Comparison of ENCODE assay signal across 8 mouse cellular contexts in the genomic region with DNA sequence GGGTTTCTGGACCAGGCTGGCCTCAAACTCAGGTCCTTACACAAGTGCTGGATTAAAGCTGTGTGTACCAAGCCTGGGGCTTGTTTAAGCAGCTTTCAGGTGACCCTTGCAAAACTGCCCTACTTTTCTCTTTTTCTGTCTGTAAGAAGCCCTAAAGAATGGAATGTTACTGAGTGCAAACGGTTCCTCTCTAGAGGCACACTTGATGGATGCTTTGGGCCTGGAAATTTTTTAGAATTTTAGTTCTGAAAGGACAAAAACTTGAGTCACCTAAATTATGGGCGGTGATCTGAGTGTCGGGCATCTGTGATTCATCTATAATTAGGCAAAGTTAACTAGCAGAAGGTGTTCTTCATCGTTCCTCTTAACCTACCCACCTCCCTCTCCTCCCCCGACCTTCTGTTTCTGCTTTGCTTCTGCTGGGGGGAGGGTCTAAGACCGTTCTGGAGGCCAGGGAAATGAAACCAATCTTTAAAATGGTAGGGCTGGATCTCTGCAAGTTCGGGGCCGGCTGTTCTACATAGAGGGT. TPM values are rescaled to one million over a fixed set of nuclear protein-coding genes. Genes with fewer than 3 reads are reported as not detected.
DNase-seq lines count a peak whose midpoint lies in the region; ATAC-seq and TF ChIP-seq lines count a peak whose summit lies in the region.

No protein-coding gene starts in this region.

- H3K4me1 ChIP-seq in heart, embryonic 10.5 days = peaks cover 65% of the 10 kb centered on the region
- H3K4me1 ChIP-seq in bone marrow, adult 2 months (ENCODE audit: control insufficient read depth, insufficient read depth, low read length) = peaks cover 4% of the 10 kb centered on the region
- peaks cover 66% of the 10 kb centered on the region for H3K4me1 ChIP-seq in hindbrain, embryonic 10.5 days (replicated peaks)
- H3K4me1 ChIP-seq in midbrain, embryonic 11.5 days (ENCODE audit: control insufficient read depth, insufficient read depth, low read length) = peaks cover 28% of the 10 kb centered on the region

- H3K9ac ChIP-seq in midbrain, embryonic 11.5 days (ENCODE audit: low read length) = peak overlapping the region; percentile 77

- no peak for ATAC-seq in midbrain, embryonic 11.5 days (ENCODE audit: low FRiP score)

- no peak for TF ChIP-seq CTCF in bone marrow, adult 2 months (IDR thresholded peaks at IDR 0.05; ENCODE audit: control insufficient read depth, insufficient read depth, low read length)

- no peak for DNase-seq in heart, embryonic 10.5 days (ENCODE audit: low spot score)
- no peak for DNase-seq in heart, adult 8-10 months (ENCODE audit: low spot score)
- DNase-seq in 3T3-L1 (ENCODE audit: low read depth, low spot score) = peak; percentile 70
- DNase-seq in hindbrain, embryonic 10.5 days (ENCODE audit: low spot score) = no peak
- DNase-seq in midbrain, embryonic 11.5 days (ENCODE audit: low spot score, missing footprints) = peak; percentile 89
- DNase-seq in testis, postnatal 10 days (ENCODE audit: low spot score) = no peak
- no peak for DNase-seq in lung, postnatal 36 days

- 34% methylated on average over 8 of the region's 8 CpGs for WGBS in heart, embryonic 10.5 days
- WGBS in bone marrow, adult 2 months = 17% methylated on average over 8 of the region's 8 CpGs
- 42% methylated on average over 8 of the region's 8 CpGs for WGBS in hindbrain, embryonic 10.5 days
- WGBS in midbrain, embryonic 11.5 days = 43% methylated on average over 8 of the region's 8 CpGs

- no peaks in the 10 kb centered on the region for H3K9me3 ChIP-seq in heart, embryonic 10.5 days
- no peaks in the 10 kb centered on the region for H3K9me3 ChIP-seq in hindbrain, embryonic 10.5 days
- H3K9me3 ChIP-seq in midbrain, embryonic 11.5 days (ENCODE audit: control insufficient read depth, low read length) = no peaks in the 10 kb centered on the region

- peak overlapping the region; percentile 100 for H3K27ac ChIP-seq in heart, embryonic 10.5 days
- peak overlapping the region; percentile 100; the same call in 1 of the 2 replicates for H3K27ac ChIP-seq in bone marrow, adult 2 months (ENCODE audit: control insufficient read depth, insufficient read depth, low read depth, low read length, poor library complexity)
- H3K27ac ChIP-seq in hindbrain, embryonic 10.5 days = peak overlapping the region; percentile 100
- H3K27ac ChIP-seq in midbrain, embryonic 11.5 days (ENCODE audit: low read depth, low read length) = peak overlapping the region; percentile 95

- no peaks in the 10 kb centered on the region for H3K27me3 ChIP-seq in heart, embryonic 10.5 days (ENCODE audit: insufficient read depth, poor library complexity, severe bottlenecking)
- no peaks in the 10 kb centered on the region for H3K27me3 ChIP-seq in hindbrain, embryonic 10.5 days (ENCODE audit: insufficient read depth, poor library complexity, severe bottlenecking)
- no peaks in the 10 kb centered on the region for H3K27me3 ChIP-seq in midbrain, embryonic 11.5 days (ENCODE audit: control insufficient read depth, insufficient read depth, low read length)

- peak overlapping the region; percentile 86 for H3K4me3 ChIP-seq in heart, embryonic 10.5 days
- H3K4me3 ChIP-seq in bone marrow, adult 2 months (replicated peaks; ENCODE audit: control insufficient read depth, low read depth, low read length) = no peak overlapping the region
- H3K4me3 ChIP-seq in hindbrain, embryonic 10.5 days = peak overlapping the region; percentile 91
- H3K4me3 ChIP-seq in midbrain, embryonic 11.5 days (ENCODE audit: low read depth, low read length) = peak overlapping the region; percentile 24; the same call in 1 of the 2 replicates

- no peak for TF ChIP-seq POLR2A in bone marrow, adult 2 months (IDR thresholded peaks at IDR 0.05; ENCODE audit: borderline replicate concordance, control insufficient read depth, low read depth, low read length)

- peak overlapping the region; percentile 51; the same call in 1 of the 2 replicates for H3K4me2 ChIP-seq in midbrain, embryonic 11.5 days

- H3K36me3 ChIP-seq in heart, embryonic 10.5 days = peaks cover 13% of the 10 kb centered on the region
- peaks cover 15% of the 10 kb centered on the region for H3K36me3 ChIP-seq in hindbrain, embryonic 10.5 days
- no peaks in the 10 kb centered on the region for H3K36me3 ChIP-seq in midbrain, embryonic 11.5 days (ENCODE audit: control insufficient read depth, insufficient read depth, low read length)

RNA-seq across cellular contexts. Expression of gene Scyl1, which starts 33.2 kb away (rescaled TPM):
- 74.4 and 75.2 TPM in 2 replicates for polyA plus RNA-seq in heart, embryonic 10.5 days (2016; fragmentation: Nextera tagmentation; extraction: Ambion mirVana)
- 10 to 100 TPM; 63.3 to 70.6 (median 67.2) TPM for total RNA-seq in heart, adult 8-10 months (2022)
- polyA plus RNA-seq in bone marrow, adult 2 months (2011; ENCODE audit: insufficient read depth, insufficient read length, low replicate concordance, missing spikeins) = 26.8 and 38.8 TPM in 2 replicates
- 68.2 and 69.5 TPM in 2 replicates for polyA plus RNA-seq in hindbrain, embryonic 10.5 days (2016; fragmentation: Nextera tagmentation; extraction: Ambion mirVana)
- 48.2 and 58.6 TPM in 2 replicates for polyA plus RNA-seq in midbrain, embryonic 11.5 days (2014; fragmentation: Nextera tagmentation; extraction: Ambion mirVana)

Comparison
In these comparisons a context has a peak if more than half of its experiments do, and no peak if none do; other contexts are left out.
1. DNase-seq: peak in 3T3-L1 (single experiment) and midbrain, embryonic 11.5 days (single experiment); none in heart, embryonic 10.5 days (single experiment), heart, adult 8-10 months (single experiment), hindbrain, embryonic 10.5 days (single experiment), testis, postnatal 10 days (single experiment) and lung, postnatal 36 days (single experiment).
2. Peak in every context shown above with its lines, with median percentiles within 50 percentile points of each other: H3K27ac ChIP-seq.